Mouse (Mus musculus): ENCODE data around the gene Tnn.

The Tnn gene

DNA sequence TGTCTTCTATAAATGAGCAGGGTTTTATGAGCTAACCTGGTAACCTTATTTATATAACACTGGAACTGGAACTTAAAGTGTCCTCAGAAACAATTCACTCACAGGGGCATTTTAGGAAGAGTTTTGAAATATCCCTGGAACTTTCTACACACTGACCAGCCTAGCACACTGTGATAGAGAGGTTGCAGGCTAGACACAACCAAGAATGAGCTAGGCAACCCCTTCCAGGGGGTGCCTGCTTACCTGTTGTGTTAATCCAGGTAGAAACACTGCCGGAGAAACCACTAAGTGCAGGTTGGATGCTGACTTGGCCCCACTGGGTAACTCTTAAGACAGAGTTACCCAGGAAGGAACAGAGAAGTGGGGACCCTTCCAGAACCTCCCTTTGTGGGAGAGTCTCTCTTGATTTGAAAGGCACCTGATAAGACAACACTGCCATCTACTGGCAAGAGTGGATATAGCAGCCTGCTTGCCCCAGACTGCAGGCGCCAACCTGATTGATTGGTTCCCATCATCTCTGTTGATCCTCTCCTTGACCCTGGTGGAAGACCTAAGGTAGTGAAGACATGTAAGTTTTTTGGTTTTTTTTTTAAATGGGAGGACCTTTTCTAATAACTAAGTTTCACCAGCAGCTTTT, 72.5 kb downstream of the Tnn start:
- peak; percentile 83 for DNase-seq (ENCODE audit: low spot score)

DNA sequence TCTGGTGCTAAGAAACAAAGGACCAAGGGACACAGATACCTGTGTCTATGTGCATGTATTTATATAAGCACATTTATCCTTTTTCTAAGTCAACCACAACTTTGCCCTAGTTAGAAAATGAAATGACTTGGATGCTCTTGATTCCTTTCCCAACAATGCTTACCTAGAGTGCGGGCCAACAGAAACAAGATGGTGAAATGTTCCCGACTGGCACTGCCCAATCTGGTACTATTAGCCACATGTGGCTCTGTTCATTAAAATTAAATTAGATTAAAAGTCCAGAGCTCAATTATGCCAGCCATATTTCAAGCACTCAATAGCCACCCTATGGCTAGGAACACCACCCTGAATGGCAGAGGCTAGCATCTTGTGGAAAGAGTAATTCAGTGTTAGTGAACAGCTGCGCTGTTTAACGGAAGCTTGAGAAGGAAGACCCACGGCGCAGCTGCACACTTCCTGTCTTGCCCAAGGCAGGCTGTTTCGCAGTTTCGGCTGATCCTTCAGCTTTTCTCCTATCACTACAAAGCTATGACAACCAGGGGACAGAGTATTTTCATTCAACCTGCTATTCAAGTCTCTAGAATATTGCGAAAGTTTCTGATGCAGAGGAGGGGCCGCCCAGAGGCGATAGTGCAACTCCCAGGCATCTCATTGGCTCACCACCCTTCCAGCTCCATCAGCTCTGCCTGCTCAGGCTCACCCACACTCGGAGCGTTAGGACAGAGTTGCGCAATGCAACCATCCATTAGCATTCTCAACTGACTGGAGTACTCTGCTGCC, 74.3 kb downstream of the Tnn start:
- peak; percentile 62 for DNase-seq (ENCODE audit: low spot score)

DNA sequence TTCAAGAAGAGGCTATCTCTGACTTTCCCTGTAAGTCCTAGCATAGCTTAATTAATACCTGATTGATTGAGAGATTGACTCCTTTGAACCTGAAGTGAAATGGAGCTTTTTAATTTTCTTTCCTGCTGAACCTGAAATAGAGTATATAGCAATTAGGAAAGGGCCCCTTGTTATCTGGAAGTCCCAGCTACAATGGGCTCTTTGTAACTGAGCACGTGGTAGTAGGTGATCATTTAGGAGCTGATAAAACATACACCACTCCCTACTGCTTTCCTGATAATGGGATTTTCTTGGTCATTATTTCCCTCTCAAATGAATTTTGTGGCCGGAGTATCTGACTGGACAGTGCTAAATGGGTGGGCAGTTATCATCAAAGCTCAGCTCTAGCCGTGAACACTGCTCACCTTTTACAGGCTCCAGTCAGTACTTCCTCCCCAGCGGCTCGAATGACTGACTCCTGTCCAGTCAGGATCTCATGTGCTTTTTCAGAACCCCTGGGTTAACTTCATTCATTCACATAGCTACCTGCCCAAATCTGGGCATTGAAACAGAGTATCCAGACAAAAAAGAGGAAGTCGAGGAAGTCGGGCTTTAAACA, 88.7 kb downstream of the Tnn start:
- DNase-seq (ENCODE audit: low spot score): no peak

DNA sequence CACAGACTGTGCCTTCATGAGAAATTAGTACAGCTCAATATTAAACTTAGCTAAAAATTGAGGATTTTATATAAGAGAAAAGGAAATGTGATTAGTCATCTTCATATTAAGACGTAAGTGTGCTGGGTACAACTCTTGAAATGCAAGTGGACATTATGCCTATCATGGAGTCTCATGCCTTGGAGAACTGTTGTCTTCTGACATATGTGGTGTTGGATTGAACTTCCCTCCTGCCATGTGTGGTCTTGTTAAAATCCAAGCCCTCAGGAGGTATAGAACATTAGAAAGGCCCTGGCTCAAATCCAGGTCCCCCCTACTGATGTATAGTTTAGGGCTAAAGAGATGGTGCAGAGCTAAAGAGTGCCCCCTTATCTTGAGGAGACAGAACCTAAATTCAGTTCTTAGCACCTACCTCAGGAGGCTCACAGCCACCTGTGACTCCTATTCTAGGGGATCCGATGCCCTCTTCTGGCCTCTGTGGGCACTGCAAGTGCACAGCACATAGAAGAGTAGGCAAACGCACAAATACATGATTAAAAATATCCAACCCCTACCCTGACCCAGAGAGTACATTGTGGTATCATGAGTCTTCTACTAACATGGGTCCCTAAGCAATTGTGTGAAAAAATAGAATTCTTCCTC, 91.5 kb downstream of the Tnn start:
- peak; percentile 32 for DNase-seq (ENCODE audit: low spot score)

DNA sequence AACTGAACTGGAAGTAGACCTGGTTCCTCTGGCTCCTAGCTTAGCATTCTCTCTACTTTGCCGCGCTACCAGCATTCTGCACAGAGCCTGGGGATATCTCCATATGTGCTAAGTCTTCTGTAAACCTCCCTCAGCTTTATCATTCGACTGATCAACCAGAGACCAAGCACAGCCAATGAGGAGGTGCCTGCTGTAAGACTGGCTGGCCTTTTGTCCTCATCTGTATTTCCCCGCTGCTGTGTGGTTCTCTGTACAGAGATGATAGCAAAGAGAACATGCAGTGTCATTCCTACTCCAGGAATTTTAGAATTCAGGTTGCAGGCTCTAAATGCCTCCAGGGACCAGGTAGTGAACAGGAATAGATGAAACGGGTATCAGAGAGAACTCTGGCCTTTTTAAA, 92.1 kb downstream of the Tnn start:
- DNase-seq (ENCODE audit: low spot score): no peak

DNA sequence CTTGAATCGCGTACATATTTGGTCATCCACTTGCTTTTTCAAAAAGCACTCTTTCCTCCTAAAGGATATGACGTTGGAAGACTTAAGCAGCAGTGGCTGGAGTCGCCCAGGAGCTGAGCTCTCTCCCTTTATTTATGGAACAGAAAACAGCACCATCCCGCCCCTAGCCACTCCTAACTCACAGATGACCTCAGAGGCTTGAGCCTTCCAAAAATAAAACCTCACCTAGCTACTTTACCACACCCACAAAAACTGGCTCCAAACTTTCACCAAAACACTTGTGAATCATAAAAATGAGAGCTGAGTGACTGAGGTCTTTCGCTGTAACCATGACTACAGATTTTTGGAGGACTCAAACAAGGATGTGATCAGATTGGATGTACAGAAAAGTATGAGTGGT, 92.8 kb downstream of the Tnn start:
- no peak for DNase-seq (ENCODE audit: low spot score)

DNA sequence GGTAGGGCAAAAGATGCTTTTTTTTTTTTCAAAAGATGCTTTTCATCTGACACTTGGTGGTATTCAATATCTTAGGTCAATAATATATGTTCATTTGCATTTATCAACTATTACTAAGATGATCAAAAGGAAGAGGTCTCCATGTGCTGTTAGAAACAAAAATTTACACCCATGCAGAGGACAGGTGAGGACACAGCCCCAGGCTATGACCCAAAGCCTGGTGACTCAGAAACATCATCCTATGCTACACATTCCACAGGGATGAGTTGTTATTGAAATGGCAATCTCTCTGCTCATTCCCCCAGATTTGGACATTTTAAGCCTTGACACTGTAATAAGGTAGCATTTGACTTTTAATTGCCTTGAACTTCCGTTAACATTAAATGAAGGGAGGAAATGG, 93.5 kb downstream of the Tnn start:
- DNase-seq (ENCODE audit: low spot score): no peak

DNA sequence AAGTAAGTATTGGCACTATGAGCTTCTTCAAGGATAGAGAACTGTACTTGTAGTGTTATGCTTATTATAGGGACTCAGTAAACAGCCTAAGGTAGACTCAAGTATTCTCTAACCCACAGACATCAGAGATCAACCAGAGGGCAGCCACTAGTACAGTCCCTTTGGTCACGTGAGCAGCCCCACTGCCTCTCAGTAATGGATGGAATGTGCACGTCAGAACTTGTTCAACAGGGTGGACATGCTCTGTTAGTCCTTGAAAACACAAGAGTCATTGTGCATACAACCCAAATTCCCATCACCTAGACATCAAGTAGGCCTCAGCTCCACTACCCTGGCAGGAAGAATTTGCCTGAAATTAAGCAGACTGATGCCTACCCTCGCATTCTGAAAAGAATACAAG, 95.7 kb downstream of the Tnn start:
- DNase-seq (ENCODE audit: low spot score): peak; percentile 60

DNA sequence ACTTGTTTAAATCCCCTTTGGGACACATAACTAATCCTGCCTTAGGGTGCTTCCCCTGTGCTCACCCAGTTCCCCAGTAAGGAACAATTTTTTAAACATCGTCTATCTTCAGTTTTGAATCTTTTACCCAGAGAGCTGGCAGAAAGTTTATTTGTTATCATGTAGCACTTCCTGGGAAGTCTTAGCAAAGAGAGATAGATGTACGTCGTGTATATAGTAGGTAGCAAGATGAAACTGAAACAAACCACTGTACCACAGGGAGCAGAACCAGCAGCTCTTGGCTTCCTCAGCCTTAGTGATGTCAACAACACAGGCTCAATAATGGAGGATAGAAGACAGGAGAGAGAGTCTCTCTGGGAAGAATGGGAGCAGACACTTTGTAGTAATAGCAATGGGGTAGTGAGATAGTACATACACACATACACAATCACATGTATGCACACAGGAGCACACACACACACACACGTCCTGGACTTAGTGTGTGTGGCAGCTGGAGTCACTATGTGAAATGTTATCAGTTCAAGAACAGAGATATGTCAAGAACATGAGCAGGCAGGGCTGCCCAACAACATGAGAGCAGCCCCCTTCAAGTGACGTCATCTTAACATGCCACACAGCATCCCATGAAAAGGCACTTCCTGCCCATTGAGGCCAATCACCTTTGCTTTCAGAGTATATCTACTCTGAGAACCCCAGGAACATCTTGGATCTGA, 98.9 kb downstream of the Tnn start:
- no peak for DNase-seq (ENCODE audit: low spot score)

DNA sequence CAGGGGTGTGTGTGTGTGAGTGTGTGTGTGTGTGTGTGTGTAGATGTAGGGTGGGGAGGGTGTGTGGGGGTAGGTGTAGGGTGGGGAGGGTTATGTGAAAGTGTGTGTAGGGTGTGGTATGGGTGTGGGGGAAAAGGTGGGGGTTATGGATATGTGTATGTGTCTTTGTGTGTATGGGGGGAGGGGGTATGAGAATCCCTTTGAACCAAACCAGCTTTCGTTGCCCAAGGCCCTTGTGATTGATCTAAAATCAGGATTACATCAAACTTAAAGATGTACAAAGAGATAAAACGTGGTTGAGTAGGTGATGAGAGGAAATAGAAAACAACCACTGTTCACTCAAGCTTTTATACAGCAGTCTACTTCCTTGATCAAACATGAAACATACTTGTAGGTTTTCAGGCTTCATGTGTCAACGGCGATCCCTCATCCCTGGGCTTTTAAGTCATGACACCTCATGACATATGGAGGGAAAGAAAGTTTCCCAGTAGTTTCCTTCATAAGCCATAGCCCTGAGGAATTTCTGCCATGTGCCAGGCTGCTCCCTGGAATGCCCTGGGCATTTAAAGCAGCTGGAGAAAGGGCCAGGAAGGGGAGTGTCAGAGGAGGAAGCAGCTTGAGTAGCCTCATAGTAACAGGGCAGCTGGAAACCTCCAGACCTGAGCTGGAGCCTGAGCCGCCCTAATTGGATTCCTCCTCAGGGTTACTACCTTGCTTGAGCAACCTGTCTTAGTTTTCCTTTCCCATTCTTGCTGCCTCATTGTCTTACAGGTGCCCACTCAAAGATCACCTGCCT, 99.7 kb downstream of the Tnn start:
- no peak for DNase-seq (ENCODE audit: low spot score)

DNA sequence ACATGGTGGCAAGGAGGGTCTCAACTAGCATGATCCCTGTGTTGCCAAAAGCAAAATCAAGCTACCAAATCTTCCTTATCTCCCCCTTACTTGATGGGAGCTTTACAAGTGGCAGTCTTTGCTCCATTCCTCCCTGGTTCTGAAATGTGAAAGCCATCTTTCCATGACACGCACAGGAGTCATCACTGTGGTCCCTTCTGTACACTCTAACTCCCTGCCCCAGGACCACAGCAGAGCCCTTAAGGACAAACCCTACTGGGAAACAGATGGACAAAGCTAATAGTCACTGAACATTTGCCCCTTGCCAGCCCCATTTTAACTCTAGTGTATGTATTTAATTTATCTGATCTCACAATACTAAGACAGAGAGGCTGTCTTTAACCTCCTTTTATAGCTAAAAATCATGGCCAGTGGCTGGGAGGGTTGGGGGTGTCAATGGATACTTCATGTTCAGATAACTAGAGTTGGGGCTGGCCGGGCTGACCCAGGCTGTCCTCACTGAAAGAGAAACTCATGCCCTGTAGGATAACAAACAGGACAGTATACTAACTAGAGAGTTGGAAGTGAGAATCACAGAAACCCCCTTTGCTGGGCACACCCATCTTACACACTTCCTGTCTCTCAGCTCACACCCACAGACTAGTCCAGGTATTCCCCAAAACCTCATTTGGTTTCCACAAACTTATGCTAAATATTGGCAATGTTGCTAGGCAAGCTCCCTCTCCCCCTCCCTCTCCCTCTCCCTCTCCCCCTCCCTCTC, 100.6 kb downstream of the Tnn start:
- DNase-seq (ENCODE audit: low spot score): no peak

DNA sequence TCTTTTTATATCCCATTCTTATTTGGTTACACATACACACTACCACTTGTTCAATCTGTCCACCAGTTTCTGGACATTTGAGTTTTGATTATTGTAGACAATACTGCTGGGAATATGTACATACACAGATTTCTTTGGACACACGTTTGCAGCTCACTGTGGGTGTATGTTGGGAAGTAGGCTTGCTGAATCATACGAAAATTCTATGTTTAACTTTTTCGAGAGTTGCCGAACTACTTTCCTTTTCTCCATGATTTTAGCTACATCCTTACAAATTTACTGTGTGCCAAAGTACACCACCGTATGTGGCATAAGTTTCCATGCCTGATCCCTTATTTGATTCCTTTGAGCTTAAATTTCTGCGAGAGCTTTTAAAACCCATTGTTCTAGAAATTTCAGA, 102.5 kb downstream of the Tnn start:
- no peak for DNase-seq (ENCODE audit: low spot score)

DNA sequence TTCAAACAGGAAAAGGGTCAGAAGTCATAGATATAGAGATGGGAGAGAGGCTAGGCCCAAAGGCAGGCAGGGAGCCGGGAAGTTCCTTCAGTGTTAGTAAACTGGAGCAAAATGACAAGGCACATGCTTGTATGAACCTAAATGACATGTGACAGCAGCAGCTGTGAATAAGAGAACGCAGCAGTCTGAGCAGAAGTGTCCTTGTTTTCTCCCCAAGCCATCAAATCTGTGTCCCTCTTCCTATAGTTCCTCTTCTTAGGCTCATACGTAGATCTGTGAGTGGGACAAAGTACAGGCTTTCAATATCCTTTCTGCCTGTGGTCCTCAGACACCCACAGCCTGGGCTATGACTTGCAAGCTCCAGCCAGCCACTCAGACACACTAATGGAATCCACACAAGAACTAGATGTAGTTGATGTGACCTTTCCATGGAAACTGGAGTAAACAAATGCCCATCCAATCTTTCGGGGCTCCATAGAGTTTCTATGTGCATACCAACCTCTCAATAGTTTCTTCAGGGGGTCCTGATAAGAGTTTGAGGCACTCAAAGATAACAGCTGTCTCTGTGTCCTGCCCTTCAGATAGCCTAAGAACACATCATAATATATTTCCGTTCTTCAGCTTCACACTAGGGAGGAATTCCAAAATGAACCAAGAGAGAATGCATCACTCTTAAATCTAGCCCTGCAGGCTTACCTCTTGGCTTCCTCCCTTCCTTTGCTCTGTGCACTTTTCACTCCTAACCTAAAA, 104.1 kb downstream of the Tnn start:
- DNase-seq (ENCODE audit: low spot score): no peak

DNA sequence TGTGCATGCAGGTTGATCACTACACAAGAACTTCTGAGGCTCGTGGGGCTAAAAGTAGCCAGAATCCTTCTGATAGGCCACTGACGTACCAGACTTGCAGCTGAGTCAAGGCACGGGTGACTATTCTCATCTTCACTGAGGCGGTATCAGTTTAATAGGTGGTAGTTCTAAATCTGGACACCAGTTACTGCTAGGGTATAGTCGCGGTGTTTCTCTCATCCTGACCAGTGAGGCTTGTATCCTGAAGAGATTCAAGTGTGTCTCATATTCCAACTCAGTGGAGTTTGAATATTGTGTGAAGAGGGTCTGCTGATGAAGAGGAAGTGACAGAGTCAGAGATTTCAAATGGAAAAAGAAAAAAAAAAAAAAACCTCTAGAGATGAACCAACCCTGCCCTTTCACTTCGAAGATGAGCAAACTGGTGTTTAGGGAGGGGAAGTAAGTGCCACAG, 105.9 kb downstream of the Tnn start:
- no peak for DNase-seq (ENCODE audit: low spot score)

DNA sequence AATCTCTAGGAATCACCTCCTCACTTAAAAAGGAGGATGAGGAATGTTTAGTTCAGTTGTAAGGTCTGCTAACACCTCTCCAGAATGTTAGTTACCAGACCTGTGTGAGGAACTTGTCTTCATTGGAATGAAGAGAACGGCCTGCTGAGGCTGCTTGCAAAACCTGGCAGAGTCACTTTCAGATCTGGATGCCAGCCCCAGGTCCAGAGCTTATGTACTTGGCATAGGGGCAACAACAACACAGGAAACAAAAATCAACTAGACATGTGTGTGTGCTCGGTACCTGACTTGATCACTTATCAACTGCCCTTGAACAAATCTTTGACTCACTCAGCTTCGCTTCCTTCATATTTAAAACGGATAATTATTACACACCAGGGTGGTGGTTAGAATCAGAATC, 106.6 kb downstream of the Tnn start:
- no peak for DNase-seq (ENCODE audit: low spot score)

DNA sequence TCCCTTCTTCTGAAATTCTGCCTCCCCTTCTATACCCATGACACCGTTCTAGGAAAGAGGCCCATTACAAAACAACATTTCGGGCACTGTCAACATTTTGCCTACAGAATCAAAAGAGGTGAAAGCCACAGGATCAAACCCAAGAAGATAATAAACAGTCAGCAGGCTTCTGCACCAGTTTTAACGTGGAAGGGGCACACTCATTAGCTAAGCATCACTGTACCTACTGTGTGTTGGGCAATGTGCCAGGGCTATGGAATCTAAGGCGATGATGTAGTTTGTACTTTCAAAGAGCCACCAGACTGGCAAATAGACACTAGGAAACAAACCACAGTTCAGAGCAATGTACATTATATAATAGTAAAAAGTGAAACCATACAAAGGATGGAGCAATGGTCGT, 107.4 kb downstream of the Tnn start:
- DNase-seq (ENCODE audit: low spot score): no peak

DNA sequence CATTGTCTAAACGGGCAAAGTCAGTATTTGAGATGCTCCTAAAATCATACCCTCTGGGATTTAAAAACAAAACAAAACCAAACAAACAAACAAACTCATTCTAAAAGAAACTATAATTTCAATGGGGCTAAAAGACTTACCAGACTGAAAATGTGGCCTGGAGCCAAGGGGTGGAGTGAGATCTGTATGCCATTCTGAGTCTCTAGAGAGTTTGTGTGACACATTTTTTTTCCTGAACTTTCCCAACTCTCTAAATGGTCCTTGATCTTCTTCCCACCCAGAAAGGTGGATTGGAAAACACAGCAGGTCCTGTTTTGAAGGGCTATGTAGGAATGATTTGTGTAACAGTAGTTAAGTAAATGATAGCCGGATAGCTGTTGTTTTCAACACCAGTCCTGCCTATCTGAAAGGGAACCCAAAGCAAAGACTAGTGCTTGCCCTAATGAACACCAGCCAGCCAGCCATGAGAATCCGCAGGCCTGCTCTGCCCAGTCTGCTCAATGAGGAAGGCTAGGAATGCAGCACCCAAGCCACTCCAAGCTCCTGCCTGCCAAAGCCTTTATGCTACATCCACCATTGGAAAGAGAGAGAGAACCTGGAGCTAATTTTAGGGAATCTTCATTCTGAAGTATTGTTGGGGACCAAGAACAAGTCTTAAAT, 108.2 kb downstream of the Tnn start:
- DNase-seq (ENCODE audit: low spot score): peak; percentile 24

DNA sequence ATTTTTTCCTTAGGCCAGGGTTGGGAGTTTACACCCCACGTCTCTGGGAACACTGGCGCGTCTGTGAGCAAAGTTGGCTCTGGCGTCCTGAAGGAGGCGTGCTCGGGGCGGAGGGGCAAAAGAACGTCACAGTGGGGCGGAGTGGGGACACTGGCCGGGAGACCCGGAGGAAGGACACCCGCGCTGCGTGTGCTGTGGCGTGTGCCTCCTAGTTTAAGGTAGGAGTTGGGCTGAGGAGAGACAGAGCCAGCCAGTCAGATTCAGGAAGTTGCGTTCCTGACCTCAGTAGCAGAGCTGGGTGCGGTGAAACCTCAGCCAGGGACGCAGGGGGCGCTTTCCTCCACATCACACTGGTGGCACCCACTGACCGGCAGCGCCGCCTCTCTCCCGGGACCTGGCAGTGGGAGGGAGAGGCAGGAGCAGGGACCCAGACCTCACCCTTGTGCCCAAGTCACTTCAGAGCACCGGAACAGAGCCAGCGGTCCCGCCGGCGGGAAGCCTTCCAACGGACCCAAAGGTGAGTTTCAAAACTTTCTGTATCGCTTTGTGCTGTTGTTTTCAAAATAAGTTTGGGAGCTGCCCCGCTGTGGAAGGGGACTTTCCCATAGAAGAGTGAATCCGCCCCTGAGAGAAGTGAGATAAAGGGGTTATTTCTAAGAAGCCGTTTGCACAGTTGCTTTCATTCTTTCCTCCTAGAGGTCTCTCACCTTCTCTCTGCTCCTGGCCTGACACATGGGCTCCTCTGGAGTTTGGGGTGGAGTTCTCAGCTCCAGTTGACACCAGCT, 109.0 kb downstream of the Tnn start, which contains the start of gene 4930523C07Rik:
4930523C07Rik (plus strand) TSS at position 146 of the 785 bp plus-strand sequence.
- peak; percentile 82 for DNase-seq (ENCODE audit: low spot score)
